Mouse (Mus musculus): Measurements from ENCODE around the gene Asb13. TPM values are rescaled to one million over a fixed set of nuclear protein-coding genes. Genes with fewer than 3 reads are reported as not detected.

Asb13 gene
- polyA plus RNA-seq (2014; fragmentation: Nextera tagmentation; extraction: Ambion mirVana), result 11.9 and 12.2 TPM in 2 replicates

DNA sequence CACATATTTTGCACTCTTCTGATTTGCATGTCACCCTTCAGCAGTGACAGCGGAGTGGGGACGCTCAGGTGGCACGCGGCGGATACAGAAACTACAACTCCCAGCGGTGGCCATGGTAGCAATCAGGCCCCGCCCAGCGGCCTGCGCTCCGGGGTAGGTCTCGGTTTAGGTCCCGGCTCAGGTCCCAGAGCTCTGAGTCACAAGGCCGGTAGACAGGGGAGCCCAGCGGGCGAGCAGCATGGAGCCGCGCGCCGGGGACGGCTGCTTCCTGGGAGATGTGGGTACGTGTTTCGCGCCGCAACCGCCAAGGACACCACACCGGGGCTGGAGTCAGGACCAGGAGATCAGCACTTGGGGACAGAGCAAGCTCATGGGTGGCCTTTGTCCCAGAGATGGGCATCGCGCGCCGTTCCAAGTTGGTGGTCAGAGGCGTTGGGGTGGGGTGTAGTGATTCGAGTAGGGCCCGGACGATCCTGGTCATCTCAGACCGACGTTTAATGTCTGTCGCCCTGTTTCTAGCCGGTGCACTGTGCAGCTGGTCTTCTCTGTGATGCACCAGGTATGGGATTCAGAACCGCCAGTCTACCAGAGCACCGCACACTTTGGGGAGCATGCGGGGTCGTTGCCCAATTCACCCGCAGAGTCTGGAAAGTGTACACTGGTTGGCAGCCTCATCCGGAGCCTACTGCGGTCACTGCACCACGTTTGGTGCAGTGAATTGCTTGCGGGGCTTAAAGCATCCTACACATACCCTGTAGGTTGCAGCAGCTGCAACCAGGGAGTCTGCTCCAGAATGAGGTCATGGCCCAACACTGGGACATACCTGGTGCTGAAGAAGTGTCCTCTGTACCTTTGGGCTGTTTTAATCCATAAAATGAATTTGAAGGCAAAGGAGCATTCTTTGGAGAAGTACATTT, at the start of gene Asb13:
Gene Asb13 (plus strand): TSS at position 138 of the 917 bp plus-strand sequence.
- under 1% methylated on average over 47 of the region's 47 CpGs for WGBS
- peak within 1 kb of the TSS; percentile 82 for H3K9ac ChIP-seq (replicated peaks; ENCODE audit: low read length)
- H3K27ac ChIP-seq (replicated peaks; ENCODE audit: low read depth, low read length), result peak within 1 kb of the TSS; percentile 66
- H3K9me3 ChIP-seq (ENCODE audit: control insufficient read depth, low read length), result no peaks in the 10 kb centered on the region
- H3K4me3 ChIP-seq (replicated peaks; ENCODE audit: low read depth, low read length), result peak within 1 kb of the TSS; percentile 70
- H3K4me2 ChIP-seq (ENCODE audit: low read length), result peak within 1 kb of the TSS; percentile 76
- no peaks in the 10 kb centered on the region for H3K36me3 ChIP-seq (ENCODE audit: control insufficient read depth, insufficient read depth, low read length)
- H3K4me1 ChIP-seq (ENCODE audit: control insufficient read depth, insufficient read depth, low read length), result no peaks in the 10 kb centered on the region
- ATAC-seq (ENCODE audit: low FRiP score, low TSS enrichment) (peak; percentile 91), DNase-seq (peak; percentile 86)
- H3K27me3 ChIP-seq (ENCODE audit: control insufficient read depth, insufficient read depth, low read length), result 0 out of 2 replicates have a peak, but pooled peaks cover 4% of the 10 kb centered on the region

DNA sequence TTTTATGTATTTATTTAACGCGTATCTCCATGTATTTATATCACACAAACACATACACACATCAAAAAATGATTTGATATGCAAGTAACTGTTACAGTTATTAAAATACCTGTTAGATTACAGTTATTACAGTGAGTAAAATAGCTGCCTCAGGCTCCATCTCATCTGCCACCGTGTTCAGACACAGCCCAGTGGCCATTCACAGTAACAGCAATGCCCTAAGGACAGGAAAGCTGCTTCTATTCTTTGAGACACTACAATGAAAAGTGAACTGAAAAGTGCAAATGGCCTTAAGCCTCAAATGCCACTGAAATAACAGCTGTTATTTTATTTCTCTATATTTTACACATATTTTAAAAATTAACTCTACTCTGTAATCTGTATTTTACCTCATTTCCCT, 43.0 kb upstream of the Asb13 start:
- ATAC-seq (ENCODE audit: low FRiP score, low TSS enrichment), result no peak

DNA sequence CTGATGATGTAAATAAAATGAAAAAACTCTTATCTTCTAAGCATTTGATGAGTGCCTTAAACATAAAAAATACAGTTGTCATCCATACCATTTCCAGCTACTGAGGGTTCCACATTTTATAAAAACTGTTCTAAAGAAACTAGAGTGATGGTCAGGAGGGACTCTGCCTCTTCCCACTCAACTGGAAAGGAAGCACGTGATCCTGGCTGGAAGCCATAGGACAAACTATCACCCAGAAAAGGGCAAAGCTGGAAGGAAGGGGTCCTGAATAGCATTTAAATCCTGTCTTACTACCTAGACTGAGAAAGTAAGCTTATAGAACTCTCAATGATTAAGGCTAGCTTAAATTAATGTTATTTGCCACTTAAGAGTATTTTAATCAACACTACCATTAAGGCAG, 39.5 kb upstream of the Asb13 start:
- ATAC-seq (ENCODE audit: low FRiP score, low TSS enrichment) (no peak), DNase-seq (no peak)
- Histone ChIP-seq H3K9ac (replicated peaks; ENCODE audit: low read length) (no peak overlapping the region), H3K36me3 (ENCODE audit: control insufficient read depth, insufficient read depth, low read length) (peaks cover 64% of the 10 kb centered on the region), H3K27me3 (ENCODE audit: control insufficient read depth, insufficient read depth, low read length) (no peaks in the 10 kb centered on the region), H3K4me3 (replicated peaks; ENCODE audit: low read depth, low read length) (no peak overlapping the region), H3K4me1 (ENCODE audit: control insufficient read depth, insufficient read depth, low read length) (no peaks in the 10 kb centered on the region), H3K27ac (replicated peaks; ENCODE audit: low read depth, low read length) (no peak overlapping the region), H3K4me2 (ENCODE audit: low read length) (no peak overlapping the region), H3K9me3 (ENCODE audit: control insufficient read depth, low read length) (no peaks in the 10 kb centered on the region)
- 92% methylated on average over 1 of the region's 1 CpGs for WGBS

More for the DNA sequence above, 43.0 kb upstream of the Asb13 start:
- peaks cover 60% of the 10 kb centered on the region for H3K36me3 ChIP-seq (ENCODE audit: control insufficient read depth, insufficient read depth, low read length)
- no peak overlapping the region for H3K4me3 ChIP-seq (replicated peaks; ENCODE audit: low read depth, low read length)
- no peak overlapping the region for H3K4me2 ChIP-seq (ENCODE audit: low read length)
- H3K27ac ChIP-seq (replicated peaks; ENCODE audit: low read depth, low read length), result no peak overlapping the region
- H3K9ac ChIP-seq (replicated peaks; ENCODE audit: low read length), result no peak overlapping the region
- H3K4me1 ChIP-seq (ENCODE audit: control insufficient read depth, insufficient read depth, low read length), result no peaks in the 10 kb centered on the region
- peak; percentile 19 for DNase-seq
- 85% methylated on average over 3 of the region's 3 CpGs for WGBS
- H3K27me3 ChIP-seq (ENCODE audit: control insufficient read depth, insufficient read depth, low read length), result no peaks in the 10 kb centered on the region
- H3K9me3 ChIP-seq (ENCODE audit: control insufficient read depth, low read length), result no peaks in the 10 kb centered on the region

DNA sequence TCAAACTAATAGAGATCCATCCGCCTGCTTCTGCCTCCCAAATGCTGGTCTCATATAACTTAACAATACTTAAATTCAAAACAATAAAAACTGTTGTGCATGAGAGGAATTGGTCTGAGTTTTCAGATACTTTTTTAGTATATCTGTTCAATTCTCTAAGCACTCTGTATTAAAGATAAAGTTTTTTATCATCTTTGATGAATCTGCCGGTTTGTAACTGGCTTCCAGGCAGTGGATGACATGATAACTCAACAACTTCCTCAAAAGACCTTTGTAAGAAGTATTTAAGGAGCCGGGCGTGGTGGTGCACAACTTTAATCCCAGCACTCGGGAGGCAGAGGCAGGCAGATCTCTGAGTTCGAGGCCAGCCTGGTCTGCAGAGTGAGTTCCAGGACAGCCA, 37.6 kb upstream of the Asb13 start:
- Histone ChIP-seq H3K4me2 (ENCODE audit: low read length) (no peak overlapping the region), H3K9ac (replicated peaks; ENCODE audit: low read length) (no peak overlapping the region), H3K27ac (replicated peaks; ENCODE audit: low read depth, low read length) (no peak overlapping the region), H3K9me3 (ENCODE audit: control insufficient read depth, low read length) (no peaks in the 10 kb centered on the region), H3K4me1 (ENCODE audit: control insufficient read depth, insufficient read depth, low read length) (no peaks in the 10 kb centered on the region), H3K4me3 (replicated peaks; ENCODE audit: low read depth, low read length) (no peak overlapping the region), H3K27me3 (ENCODE audit: control insufficient read depth, insufficient read depth, low read length) (no peaks in the 10 kb centered on the region), H3K36me3 (ENCODE audit: control insufficient read depth, insufficient read depth, low read length) (peaks cover 56% of the 10 kb centered on the region)
- no peak for DNase-seq
- WGBS, result 95% methylated on average over 6 of the region's 6 CpGs
- ATAC-seq (ENCODE audit: low FRiP score, low TSS enrichment), result no peak

DNA sequence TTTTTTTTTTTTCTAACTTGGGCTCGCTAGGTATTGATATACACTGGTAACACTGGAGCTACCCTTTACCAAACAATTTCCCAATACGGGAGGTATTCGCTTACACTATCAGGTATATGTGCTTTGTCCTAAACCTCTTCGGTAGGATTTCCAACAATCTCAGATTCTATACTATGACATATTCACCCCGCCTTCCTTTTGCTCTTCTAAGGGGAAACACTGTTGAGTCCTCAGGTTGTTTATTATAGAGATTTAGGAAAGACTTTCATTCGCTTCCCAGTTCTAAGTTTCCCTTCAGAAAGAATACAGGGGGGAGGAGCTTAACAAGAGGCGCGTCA, 24.1 kb upstream of the Asb13 start:
- H3K27ac ChIP-seq (replicated peaks; ENCODE audit: low read depth, low read length), result no peak overlapping the region
- no peaks in the 10 kb centered on the region for H3K36me3 ChIP-seq (ENCODE audit: control insufficient read depth, insufficient read depth, low read length)
- peak overlapping the region; percentile 90 for H3K4me3 ChIP-seq (replicated peaks; ENCODE audit: low read depth, low read length)
- H3K4me2 ChIP-seq (ENCODE audit: low read length), result peak overlapping the region; percentile 87
- ATAC-seq (ENCODE audit: low FRiP score, low TSS enrichment), result no peak
- peak overlapping the region; percentile 84 for H3K9ac ChIP-seq (replicated peaks; ENCODE audit: low read length)
- 28% methylated on average over 8 of the region's 8 CpGs for WGBS
- no peaks in the 10 kb centered on the region for H3K9me3 ChIP-seq (ENCODE audit: control insufficient read depth, low read length)
- DNase-seq, result no peak
- peaks cover 5% of the 10 kb centered on the region; the same call in 1 of the 2 replicates for H3K4me1 ChIP-seq (ENCODE audit: control insufficient read depth, insufficient read depth, low read length)
- 0 out of 2 replicates have a peak, but pooled peaks cover 3% of the 10 kb centered on the region for H3K27me3 ChIP-seq (ENCODE audit: control insufficient read depth, insufficient read depth, low read length)

DNA sequence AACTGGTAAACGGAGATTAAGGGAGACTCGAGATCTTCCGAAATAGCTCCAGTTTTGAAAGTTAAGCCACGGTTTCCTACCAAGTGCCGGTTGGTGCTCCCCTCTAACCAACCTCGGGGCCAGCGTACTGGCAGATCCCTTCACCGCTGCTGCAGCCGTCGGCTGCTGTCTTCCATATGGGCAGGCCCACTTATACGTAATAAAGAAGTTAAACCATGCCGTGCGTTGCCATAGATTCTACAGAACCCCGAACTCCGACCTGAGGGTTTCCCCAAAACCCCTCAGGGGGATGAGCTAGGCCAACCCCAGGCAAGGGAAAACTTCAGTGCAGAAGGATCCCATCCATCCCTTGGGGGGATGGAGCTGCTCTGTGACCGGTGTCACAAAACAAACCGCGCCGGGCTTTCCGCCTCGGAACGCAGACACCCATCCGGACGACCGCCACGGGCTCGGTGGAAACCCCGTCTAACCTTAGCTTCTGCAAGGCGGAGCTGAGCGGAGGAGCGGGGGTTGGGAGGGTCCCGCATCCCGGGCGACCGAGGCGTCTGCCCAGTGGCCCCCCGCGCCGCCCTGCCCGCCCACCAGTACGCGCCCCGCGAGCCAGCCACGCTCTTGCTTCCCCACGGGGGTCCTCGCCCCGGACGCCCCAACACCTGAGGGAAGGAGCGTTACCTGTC, 23.6 kb upstream of the Asb13 start:
- ATAC-seq (ENCODE audit: low FRiP score, low TSS enrichment) (peak; percentile 53), DNase-seq (peak; percentile 53)
- Histone ChIP-seq H3K27me3 (ENCODE audit: control insufficient read depth, insufficient read depth, low read length) (0 out of 2 replicates have a peak, but pooled peaks cover 3% of the 10 kb centered on the region), H3K36me3 (ENCODE audit: control insufficient read depth, insufficient read depth, low read length) (no peaks in the 10 kb centered on the region), H3K4me3 (replicated peaks; ENCODE audit: low read depth, low read length) (peak overlapping the region; percentile 90), H3K4me1 (ENCODE audit: control insufficient read depth, insufficient read depth, low read length) (peaks cover 5% of the 10 kb centered on the region; the same call in 1 of the 2 replicates), H3K9ac (replicated peaks; ENCODE audit: low read length) (peak overlapping the region; percentile 84), H3K27ac (replicated peaks; ENCODE audit: low read depth, low read length) (peak overlapping the region; percentile 87), H3K9me3 (ENCODE audit: control insufficient read depth, low read length) (no peaks in the 10 kb centered on the region), H3K4me2 (ENCODE audit: low read length) (peak overlapping the region; percentile 87)
- under 1% methylated on average over 49 of the region's 50 CpGs for WGBS

DNA sequence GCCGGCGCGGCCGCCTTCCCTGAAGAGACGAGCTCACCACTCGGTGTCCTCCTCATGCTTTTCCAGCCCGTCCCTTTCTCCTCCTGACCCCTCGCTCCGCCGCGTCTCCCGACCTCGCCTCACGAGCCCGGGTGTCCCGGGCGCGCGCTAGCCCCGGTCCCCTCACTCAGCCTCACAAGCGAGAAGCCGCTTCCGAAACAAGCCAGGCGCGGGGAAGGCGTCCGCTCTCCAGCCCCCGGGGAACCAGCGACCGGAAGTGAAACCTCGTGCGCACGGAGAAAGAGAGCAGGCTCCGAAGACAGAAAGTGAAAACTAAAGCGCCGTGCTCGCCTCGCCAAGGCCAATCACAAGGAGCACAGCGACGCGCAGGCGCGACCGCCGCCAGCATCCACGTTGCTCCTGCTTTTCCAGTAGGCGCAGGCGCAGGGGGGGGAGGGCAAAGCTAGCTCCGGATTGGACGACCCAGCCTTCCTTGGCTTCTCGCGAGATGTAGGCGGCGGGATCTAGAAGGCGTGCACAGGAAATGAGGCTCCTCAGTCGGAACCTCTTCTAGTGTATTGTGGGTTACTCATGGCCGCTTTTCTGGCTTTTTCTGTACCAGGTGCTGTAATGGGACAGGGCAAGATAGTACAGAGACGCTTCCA, 22.9 kb upstream of the Asb13 start, which contains the start of gene Fam208b:
Gene Fam208b (minus strand): TSS at position 314 of the 644 bp plus-strand sequence.
- Histone ChIP-seq H3K4me2 (ENCODE audit: low read length) (peak within 1 kb of the TSS; percentile 87), H3K4me3 (replicated peaks; ENCODE audit: low read depth, low read length) (peak within 1 kb of the TSS; percentile 90), H3K4me1 (ENCODE audit: control insufficient read depth, insufficient read depth, low read length) (peaks cover 5% of the 10 kb centered on the region; the same call in 1 of the 2 replicates), H3K36me3 (ENCODE audit: control insufficient read depth, insufficient read depth, low read length) (no peaks in the 10 kb centered on the region), H3K9ac (replicated peaks; ENCODE audit: low read length) (peak within 1 kb of the TSS; percentile 84), H3K27ac (replicated peaks; ENCODE audit: low read depth, low read length) (peak within 1 kb of the TSS; percentile 87), H3K27me3 (ENCODE audit: control insufficient read depth, insufficient read depth, low read length) (0 out of 2 replicates have a peak, but pooled peaks cover 3% of the 10 kb centered on the region), H3K9me3 (ENCODE audit: control insufficient read depth, low read length) (no peaks in the 10 kb centered on the region)
- 1% methylated on average over 57 of the region's 58 CpGs for WGBS
- peak; percentile 100 for ATAC-seq (ENCODE audit: low FRiP score, low TSS enrichment)
- peak; percentile 99 for DNase-seq

DNA sequence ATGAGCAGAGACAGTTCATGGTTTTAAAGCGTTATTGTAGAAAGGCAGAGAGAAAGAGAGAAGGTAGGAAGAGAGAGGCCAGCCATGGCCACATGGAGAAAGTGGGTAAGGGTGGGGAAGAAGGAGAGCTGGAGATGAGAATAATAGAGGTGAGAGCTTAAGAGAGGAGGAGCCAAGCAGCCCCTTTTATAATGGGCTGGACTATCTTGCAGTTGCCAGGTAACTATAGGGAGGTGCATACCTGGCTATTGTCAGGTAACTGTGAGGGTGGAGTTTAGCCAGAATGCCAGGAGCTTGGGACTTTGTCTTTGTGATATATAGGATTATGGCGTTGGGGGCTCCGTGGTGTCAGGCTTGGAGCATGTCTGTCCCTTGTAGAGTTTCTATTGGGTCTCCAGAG, 6.7 kb upstream of the Asb13 start:
- no peak overlapping the region for H3K27ac ChIP-seq (replicated peaks; ENCODE audit: low read depth, low read length)
- ATAC-seq (ENCODE audit: low FRiP score, low TSS enrichment) (no peak), DNase-seq (no peak)
- no peak overlapping the region for H3K4me3 ChIP-seq (replicated peaks; ENCODE audit: low read depth, low read length)
- H3K4me2 ChIP-seq (ENCODE audit: low read length), result no peak overlapping the region
- H3K9ac ChIP-seq (replicated peaks; ENCODE audit: low read length), result no peak overlapping the region
- no peaks in the 10 kb centered on the region for H3K9me3 ChIP-seq (ENCODE audit: control insufficient read depth, low read length)
- no peaks in the 10 kb centered on the region for H3K27me3 ChIP-seq (ENCODE audit: control insufficient read depth, insufficient read depth, low read length)
- WGBS, result 65% methylated on average over 3 of the region's 3 CpGs
- no peaks in the 10 kb centered on the region for H3K36me3 ChIP-seq (ENCODE audit: control insufficient read depth, insufficient read depth, low read length)
- no peaks in the 10 kb centered on the region for H3K4me1 ChIP-seq (ENCODE audit: control insufficient read depth, insufficient read depth, low read length)

All from midbrain, embryonic 14.5 days (tissue).